Mouse (Mus musculus): ENCODE measurements around the gene Cd47. TPM values are rescaled to one million over a fixed set of nuclear protein-coding genes. Genes with fewer than 3 reads are reported as not detected.

Cd47 gene
- polyA plus RNA-seq, 1 experiment from 2014 or later, result 66.8 TPM

DNA sequence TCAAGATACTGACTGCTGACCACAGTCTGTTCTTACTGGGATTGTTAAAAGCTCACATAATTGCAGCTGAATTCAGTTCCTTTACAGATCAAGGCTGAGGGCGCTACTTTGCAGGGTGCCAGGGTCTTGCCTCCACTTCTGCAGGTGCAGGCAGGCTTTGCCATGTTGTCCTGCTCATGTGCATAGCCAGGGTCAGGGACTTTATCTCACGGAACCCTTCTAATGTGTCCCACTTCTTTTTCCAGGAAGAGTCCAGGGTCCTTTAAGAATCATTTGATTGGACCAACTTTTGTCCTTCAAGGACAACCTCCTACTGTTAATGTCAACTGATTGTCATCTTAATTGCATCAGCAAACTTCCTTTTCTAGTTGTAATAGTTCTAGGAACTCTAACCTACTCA is 77.7 kb downstream of the Cd47 start:
- Histone ChIP-seq H3K27ac (no peak overlapping the region), H3K27me3 (no peaks in the 10 kb centered on the region), H3K4me1 (replicated peaks) (0 out of 2 replicates have a peak, but pooled peaks cover 4% of the 10 kb centered on the region), H3K4me2 (no peak overlapping the region), H3K9ac (no peak overlapping the region), H3K36me3 (no peaks in the 10 kb centered on the region), H3K9me3 (replicated peaks) (no peaks in the 10 kb centered on the region), H3K4me3 (no peak overlapping the region)
- WGBS, result 90% methylated on average over 2 of the region's 2 CpGs
- ATAC-seq (replicated peaks; ENCODE audit: insufficient number of reproducible peaks, insufficient read depth, low FRiP score, low read depth), result no peak

DNA sequence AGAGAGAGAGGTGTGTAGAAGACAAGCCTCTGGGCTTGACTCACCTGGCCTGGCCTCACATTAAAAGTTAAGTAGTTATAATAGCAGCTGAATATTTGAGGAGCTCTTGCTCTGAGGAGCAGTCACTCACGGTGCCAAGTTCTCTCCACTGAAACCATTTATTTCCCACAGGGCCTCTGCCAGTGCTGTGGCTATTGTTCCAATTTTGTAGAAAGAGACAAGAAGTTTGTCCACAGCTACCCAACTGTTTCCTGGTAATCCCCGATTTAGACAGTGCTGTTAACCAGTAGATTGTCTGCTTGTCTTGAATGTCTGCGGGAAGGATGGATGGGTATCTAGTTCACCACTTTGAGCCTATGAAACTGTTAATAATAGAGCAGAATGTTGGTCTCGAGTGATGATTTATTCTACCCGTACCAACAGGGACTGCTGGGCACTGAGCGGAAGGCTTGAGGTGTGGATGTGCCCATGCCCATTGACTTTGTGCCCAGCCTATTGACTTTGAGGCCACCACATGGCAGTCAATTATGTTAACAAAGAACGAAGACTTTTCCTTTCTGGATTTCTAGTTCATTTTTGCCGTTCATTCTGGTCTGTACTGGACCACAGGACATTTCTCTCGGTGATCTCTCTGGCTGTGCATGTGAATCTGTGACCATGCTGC is 86.2 kb downstream of the Cd47 start:
- Histone ChIP-seq H3K36me3 (0 out of 2 replicates have a peak, but pooled peaks cover 15% of the 10 kb centered on the region), H3K27me3 (no peaks in the 10 kb centered on the region), H3K4me2 (no peak overlapping the region), H3K27ac (no peak overlapping the region), H3K9me3 (replicated peaks) (no peaks in the 10 kb centered on the region), H3K4me1 (replicated peaks) (peaks cover 15% of the 10 kb centered on the region), H3K9ac (no peak overlapping the region), H3K4me3 (no peak overlapping the region)
- no peak for ATAC-seq (replicated peaks; ENCODE audit: insufficient number of reproducible peaks, insufficient read depth, low FRiP score, low read depth)
- 90% methylated on average over 9 of the region's 9 CpGs for WGBS

DNA sequence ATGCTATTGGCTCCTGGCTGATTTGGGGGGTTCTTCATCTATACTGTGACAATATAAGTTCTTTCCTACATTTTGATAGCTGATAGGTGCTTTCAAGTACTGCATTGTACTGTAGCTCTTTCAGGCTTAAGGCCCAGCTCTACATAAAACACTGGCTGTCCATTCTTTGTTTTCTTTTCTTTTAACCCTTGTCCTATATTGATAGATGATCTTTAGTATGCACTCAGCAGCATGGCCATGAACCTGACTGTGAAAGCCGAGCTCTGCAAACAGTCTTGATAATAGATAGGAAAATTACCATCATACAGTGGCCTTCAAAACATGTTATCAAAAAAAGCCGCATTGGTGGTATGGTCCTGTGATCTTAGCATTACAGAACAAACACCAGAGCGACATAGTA is 87.0 kb downstream of the Cd47 start:
- H3K9me3 ChIP-seq (replicated peaks), result peaks cover 2% of the 10 kb centered on the region; the same call in 1 of the 2 replicates
- WGBS, result 65% methylated on average over 3 of the region's 3 CpGs
- H3K9ac ChIP-seq, result no peak overlapping the region
- no peak overlapping the region for H3K27ac ChIP-seq
- H3K4me1 ChIP-seq (replicated peaks), result peaks cover 15% of the 10 kb centered on the region
- ATAC-seq (replicated peaks; ENCODE audit: insufficient number of reproducible peaks, insufficient read depth, low FRiP score, low read depth), result no peak
- peaks cover 18% of the 10 kb centered on the region; the same call in 1 of the 2 replicates for H3K36me3 ChIP-seq
- no peaks in the 10 kb centered on the region for H3K27me3 ChIP-seq
- H3K4me3 ChIP-seq, result no peak overlapping the region
- H3K4me2 ChIP-seq, result no peak overlapping the region

GRCm38 (mm10) chr16:49887811-49888564 is 87.7 kb downstream of the Cd47 start:
- H3K27ac ChIP-seq, result peak overlapping the region; percentile 48
- peaks cover 3% of the 10 kb centered on the region for H3K9me3 ChIP-seq (replicated peaks)
- H3K9ac ChIP-seq, result no peak overlapping the region
- WGBS, result 26% methylated on average over 9 of the region's 9 CpGs
- peak overlapping the region; percentile 26; the same call in 1 of the 2 replicates for H3K4me2 ChIP-seq
- ATAC-seq (replicated peaks; ENCODE audit: insufficient number of reproducible peaks, insufficient read depth, low FRiP score, low read depth), result peak; percentile 85
- H3K27me3 ChIP-seq, result no peaks in the 10 kb centered on the region
- H3K4me3 ChIP-seq, result no peak overlapping the region
- peaks cover 19% of the 10 kb centered on the region; the same call in 1 of the 2 replicates for H3K36me3 ChIP-seq
- peaks cover 15% of the 10 kb centered on the region for H3K4me1 ChIP-seq (replicated peaks)

DNA sequence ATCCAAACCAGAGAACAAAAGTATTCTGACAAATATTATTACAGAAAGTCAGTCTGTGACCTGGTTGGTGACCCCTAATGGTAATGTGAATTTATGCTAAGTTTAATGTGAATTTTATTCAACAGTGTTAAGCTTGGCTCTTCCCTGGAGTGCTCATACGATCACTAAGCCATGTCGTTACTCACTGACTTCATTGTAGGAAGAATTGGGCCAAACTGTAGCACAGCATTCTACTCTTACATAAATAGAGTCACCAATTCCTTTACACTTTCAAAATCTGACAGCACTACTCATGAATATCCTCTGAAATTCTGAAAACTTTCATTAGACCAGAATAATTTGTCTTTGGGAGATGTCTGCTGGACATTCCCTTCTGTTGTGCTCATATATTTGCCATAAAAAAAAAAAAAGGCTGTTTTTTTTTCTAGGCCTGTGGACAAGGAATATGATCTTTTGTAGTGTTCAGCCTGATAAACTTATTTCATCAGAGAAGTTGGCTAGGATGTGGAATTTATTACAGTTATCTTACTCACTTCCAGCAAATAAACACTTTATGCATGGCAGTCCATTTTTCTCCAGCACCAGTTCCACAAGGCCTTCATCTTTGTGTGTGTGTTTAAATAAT is 88.8 kb downstream of the Cd47 start:
- Histone ChIP-seq H3K4me2 (no peak overlapping the region), H3K9me3 (replicated peaks) (peaks cover 3% of the 10 kb centered on the region), H3K27ac (no peak overlapping the region), H3K4me3 (no peak overlapping the region), H3K36me3 (peaks cover 17% of the 10 kb centered on the region; the same call in 1 of the 2 replicates), H3K4me1 (replicated peaks) (peaks cover 16% of the 10 kb centered on the region), H3K9ac (no peak overlapping the region), H3K27me3 (no peaks in the 10 kb centered on the region)
- ATAC-seq (replicated peaks; ENCODE audit: insufficient number of reproducible peaks, insufficient read depth, low FRiP score, low read depth), result no peak
- 75% methylated on average over 2 of the region's 2 CpGs for WGBS

GRCm38 (mm10) chr16:49892252-49892651 is 91.9 kb downstream of the Cd47 start:
- no peak for ATAC-seq (replicated peaks; ENCODE audit: insufficient number of reproducible peaks, insufficient read depth, low FRiP score, low read depth)
- Histone ChIP-seq H3K27ac (no peak overlapping the region), H3K9me3 (replicated peaks) (peaks cover 3% of the 10 kb centered on the region), H3K4me1 (replicated peaks) (peaks cover 15% of the 10 kb centered on the region), H3K4me2 (no peak overlapping the region), H3K27me3 (no peaks in the 10 kb centered on the region), H3K36me3 (peaks cover 9% of the 10 kb centered on the region; the same call in 1 of the 2 replicates), H3K9ac (no peak overlapping the region), H3K4me3 (no peak overlapping the region)
- 96% methylated on average over 3 of the region's 3 CpGs for WGBS

DNA sequence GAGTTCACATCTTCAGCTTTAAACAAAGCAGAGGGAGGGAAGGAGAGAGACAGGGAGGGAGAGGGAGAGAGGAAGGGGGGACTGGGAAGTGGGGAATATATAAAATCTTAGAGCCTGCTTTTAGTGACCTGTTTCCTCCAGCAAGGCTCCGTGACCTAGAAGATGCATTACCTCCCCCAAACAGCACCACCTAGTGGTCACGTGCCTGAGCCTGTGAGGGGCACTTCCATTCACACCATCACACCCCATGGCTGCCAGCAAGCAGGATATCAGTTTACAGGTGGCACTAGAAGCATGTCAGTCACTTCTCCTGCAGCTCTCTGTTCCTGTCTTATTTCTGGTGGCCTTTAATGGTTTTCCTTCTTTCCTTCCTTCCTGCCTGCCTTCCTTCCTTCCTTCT is 92.6 kb downstream of the Cd47 start:
- peaks cover 8% of the 10 kb centered on the region; the same call in 1 of the 2 replicates for H3K36me3 ChIP-seq
- H3K4me2 ChIP-seq, result no peak overlapping the region
- H3K9me3 ChIP-seq (replicated peaks), result peaks cover 3% of the 10 kb centered on the region
- 67% methylated on average over 2 of the region's 2 CpGs for WGBS
- no peak for ATAC-seq (replicated peaks; ENCODE audit: insufficient number of reproducible peaks, insufficient read depth, low FRiP score, low read depth)
- no peaks in the 10 kb centered on the region for H3K27me3 ChIP-seq
- peaks cover 11% of the 10 kb centered on the region for H3K4me1 ChIP-seq (replicated peaks)
- no peak overlapping the region for H3K27ac ChIP-seq
- H3K4me3 ChIP-seq, result no peak overlapping the region
- H3K9ac ChIP-seq, result no peak overlapping the region

GRCm38 (mm10) chr16:49894624-49895023 is 94.3 kb downstream of the Cd47 start:
- no peak overlapping the region for H3K4me2 ChIP-seq
- peaks cover 3% of the 10 kb centered on the region for H3K9me3 ChIP-seq (replicated peaks)
- H3K9ac ChIP-seq, result no peak overlapping the region
- H3K4me3 ChIP-seq, result no peak overlapping the region
- H3K27ac ChIP-seq, result no peak overlapping the region
- H3K36me3 ChIP-seq, result peaks cover 12% of the 10 kb centered on the region
- ATAC-seq (replicated peaks; ENCODE audit: insufficient number of reproducible peaks, insufficient read depth, low FRiP score, low read depth), result no peak
- WGBS, result 45% methylated on average over 4 of the region's 4 CpGs
- H3K4me1 ChIP-seq (replicated peaks), result peaks cover 11% of the 10 kb centered on the region
- no peaks in the 10 kb centered on the region for H3K27me3 ChIP-seq

DNA sequence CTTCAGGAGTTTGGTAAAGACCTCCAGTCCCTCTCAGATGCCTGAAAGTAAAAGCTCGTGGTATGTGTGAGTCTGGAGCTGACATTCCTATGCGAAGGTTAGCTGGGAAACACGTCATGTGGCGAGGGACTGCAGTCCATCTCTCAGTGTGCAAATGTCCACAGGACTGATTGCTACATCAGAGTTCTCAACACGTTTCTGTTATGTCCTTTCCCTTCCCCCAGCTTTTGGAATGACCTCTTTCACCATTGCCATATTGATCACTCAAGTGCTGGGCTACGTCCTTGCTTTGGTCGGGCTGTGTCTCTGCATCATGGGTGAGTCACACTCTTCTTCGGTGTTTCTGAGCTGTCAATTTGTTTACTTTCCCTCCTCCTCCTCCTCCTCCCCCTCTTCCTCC is 95.8 kb downstream of the Cd47 start:
- H3K9me3 ChIP-seq (replicated peaks), result peaks cover 3% of the 10 kb centered on the region
- no peak overlapping the region for H3K9ac ChIP-seq
- H3K4me1 ChIP-seq (replicated peaks), result peaks cover 11% of the 10 kb centered on the region
- no peak overlapping the region for H3K27ac ChIP-seq
- no peak for ATAC-seq (replicated peaks; ENCODE audit: insufficient number of reproducible peaks, insufficient read depth, low FRiP score, low read depth)
- H3K4me2 ChIP-seq, result no peak overlapping the region
- WGBS, result 54% methylated on average over 8 of the region's 8 CpGs
- H3K36me3 ChIP-seq, result peaks cover 15% of the 10 kb centered on the region
- H3K27me3 ChIP-seq, result no peaks in the 10 kb centered on the region
- no peak overlapping the region for H3K4me3 ChIP-seq

GRCm38 (mm10) chr16:49901395-49901794 is 101.1 kb downstream of the Cd47 start:
- no peak for ATAC-seq (replicated peaks; ENCODE audit: insufficient number of reproducible peaks, insufficient read depth, low FRiP score, low read depth)
- Histone ChIP-seq H3K9me3 (replicated peaks) (no peaks in the 10 kb centered on the region), H3K9ac (no peak overlapping the region)

DNA sequence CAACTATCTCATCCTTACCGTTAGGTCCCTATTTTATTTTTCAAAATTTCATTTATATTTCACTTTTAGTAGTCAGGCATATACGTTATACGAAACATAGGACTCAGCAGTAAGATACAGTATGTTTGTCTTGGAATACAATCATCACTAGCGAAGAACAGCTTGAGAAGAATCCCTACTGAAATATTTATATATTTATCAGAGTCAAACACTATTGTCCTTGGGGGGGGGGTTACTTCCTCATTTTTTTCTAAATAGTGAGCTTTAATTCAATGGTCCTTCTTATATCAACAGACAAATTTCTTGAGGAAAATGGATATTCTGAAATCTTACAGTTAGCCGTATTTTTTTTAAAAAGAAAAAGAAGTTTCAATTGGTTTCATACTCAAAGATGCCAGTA is 101.8 kb downstream of the Cd47 start:
- no peak overlapping the region for H3K4me2 ChIP-seq
- peaks cover 7% of the 10 kb centered on the region for H3K36me3 ChIP-seq
- no peak overlapping the region for H3K9ac ChIP-seq
- H3K27ac ChIP-seq, result no peak overlapping the region
- H3K9me3 ChIP-seq (replicated peaks), result no peaks in the 10 kb centered on the region
- peaks cover 31% of the 10 kb centered on the region for H3K4me1 ChIP-seq (replicated peaks)
- no peaks in the 10 kb centered on the region for H3K27me3 ChIP-seq
- ATAC-seq (replicated peaks; ENCODE audit: insufficient number of reproducible peaks, insufficient read depth, low FRiP score, low read depth), result no peak
- no peak overlapping the region for H3K4me3 ChIP-seq
- WGBS, result 90% methylated on average over 5 of the region's 5 CpGs

More at GRCm38 (mm10) chr16:49901395-49901794, 101.1 kb downstream of the Cd47 start:
- Histone ChIP-seq H3K4me3 (no peak overlapping the region), H3K4me2 (no peak overlapping the region), H3K27ac (no peak overlapping the region), H3K27me3 (no peaks in the 10 kb centered on the region), H3K4me1 (replicated peaks) (peaks cover 26% of the 10 kb centered on the region), H3K36me3 (peaks cover 11% of the 10 kb centered on the region)
